Mouse (Mus musculus): ENCODE data around the gene Uba6. TPM values are rescaled to one million over a fixed set of nuclear protein-coding genes. Genes with fewer than 3 reads are reported as not detected.

The Uba6 gene
- polyA plus RNA-seq, 1 experiment from 2014 or later = 13.0 TPM

- no peaks in the 10 kb centered on the region for H3K27me3 ChIP-seq
Observed at GRCm38 (mm10) chr5:86113037-86113436, 59.6 kb downstream of the Uba6 start.

GRCm38 (mm10) chr5:86111074-86111473 is 61.5 kb downstream of the Uba6 start:
- Histone ChIP-seq H3K9me3 (no peaks in the 10 kb centered on the region), H3K4me3 (no peak overlapping the region), H3K4me1 (no peaks in the 10 kb centered on the region), H3K27ac (no peak overlapping the region), H3K36me3 (peaks cover 23% of the 10 kb centered on the region), H3K4me2 (no peak overlapping the region), H3K9ac (no peak overlapping the region), H3K27me3 (no peaks in the 10 kb centered on the region)
- ATAC-seq (ENCODE audit: insufficient number of reproducible peaks, insufficient read depth, low FRiP score, low TSS enrichment, low read depth) = no peak
- 93% methylated on average over 1 of the region's 1 CpGs for WGBS

More at GRCm38 (mm10) chr5:86113037-86113436, 59.6 kb downstream of the Uba6 start:
- H3K9ac ChIP-seq = no peak overlapping the region
- no peak overlapping the region for H3K27ac ChIP-seq
- H3K4me2 ChIP-seq = no peak overlapping the region
- ATAC-seq (ENCODE audit: insufficient number of reproducible peaks, insufficient read depth, low FRiP score, low TSS enrichment, low read depth) = no peak
- H3K4me1 ChIP-seq = no peaks in the 10 kb centered on the region
- peaks cover 23% of the 10 kb centered on the region for H3K36me3 ChIP-seq
- H3K4me3 ChIP-seq = no peak overlapping the region
- 93% methylated on average over 2 of the region's 2 CpGs for WGBS
- H3K9me3 ChIP-seq = no peaks in the 10 kb centered on the region

GRCm38 (mm10) chr5:86106610-86107009 is 66.0 kb downstream of the Uba6 start:
- Histone ChIP-seq H3K4me3 (no peak overlapping the region), H3K4me2 (no peak overlapping the region), H3K27ac (no peak overlapping the region), H3K36me3 (peaks cover 8% of the 10 kb centered on the region), H3K9ac (no peak overlapping the region), H3K27me3 (no peaks in the 10 kb centered on the region), H3K9me3 (no peaks in the 10 kb centered on the region), H3K4me1 (no peaks in the 10 kb centered on the region)
- no peak for ATAC-seq (ENCODE audit: insufficient number of reproducible peaks, insufficient read depth, low FRiP score, low TSS enrichment, low read depth)
- 76% methylated on average over 2 of the region's 2 CpGs for WGBS

- Histone ChIP-seq H3K9me3 (no peaks in the 10 kb centered on the region), H3K27ac (no peak overlapping the region), H3K36me3 (no peaks in the 10 kb centered on the region), H3K27me3 (no peaks in the 10 kb centered on the region), H3K4me3 (no peak overlapping the region), H3K4me1 (no peaks in the 10 kb centered on the region), H3K9ac (no peak overlapping the region), H3K4me2 (no peak overlapping the region)
- 97% methylated on average over 2 of the region's 2 CpGs for WGBS
- ATAC-seq (ENCODE audit: insufficient number of reproducible peaks, insufficient read depth, low FRiP score, low TSS enrichment, low read depth) = no peak
Observed at GRCm38 (mm10) chr5:86102176-86102575, 70.4 kb downstream of the Uba6 start.

- Histone ChIP-seq H3K36me3 (no peaks in the 10 kb centered on the region), H3K27me3 (no peaks in the 10 kb centered on the region), H3K4me3 (no peak overlapping the region), H3K4me1 (no peaks in the 10 kb centered on the region), H3K9me3 (no peaks in the 10 kb centered on the region), H3K27ac (no peak overlapping the region), H3K4me2 (no peak overlapping the region), H3K9ac (no peak overlapping the region)
- 77% methylated on average over 3 of the region's 3 CpGs for WGBS
- no peak for ATAC-seq (ENCODE audit: insufficient number of reproducible peaks, insufficient read depth, low FRiP score, low TSS enrichment, low read depth)
Observed at GRCm38 (mm10) chr5:86100621-86101020, 72.0 kb downstream of the Uba6 start.

- H3K9ac ChIP-seq = no peak overlapping the region
- no peak for ATAC-seq (ENCODE audit: insufficient number of reproducible peaks, insufficient read depth, low FRiP score, low TSS enrichment, low read depth)
- no peak overlapping the region for H3K27ac ChIP-seq
- H3K36me3 ChIP-seq = no peaks in the 10 kb centered on the region
- no peaks in the 10 kb centered on the region for H3K9me3 ChIP-seq
- 69% methylated on average over 3 of the region's 3 CpGs for WGBS
- no peaks in the 10 kb centered on the region for H3K27me3 ChIP-seq
- no peak overlapping the region for H3K4me2 ChIP-seq
- no peak overlapping the region for H3K4me3 ChIP-seq
- H3K4me1 ChIP-seq = no peaks in the 10 kb centered on the region
Observed at GRCm38 (mm10) chr5:86098988-86099387, 73.6 kb downstream of the Uba6 start.

GRCm38 (mm10) chr5:86094754-86095153 is 77.8 kb downstream of the Uba6 start:
- no peak overlapping the region for H3K4me2 ChIP-seq
- H3K9ac ChIP-seq = no peak overlapping the region
- no peaks in the 10 kb centered on the region for H3K4me1 ChIP-seq
- ATAC-seq (ENCODE audit: insufficient number of reproducible peaks, insufficient read depth, low FRiP score, low TSS enrichment, low read depth) = no peak
- no peaks in the 10 kb centered on the region for H3K27me3 ChIP-seq
- H3K4me3 ChIP-seq = no peak overlapping the region
- WGBS = 83% methylated on average over 9 of the region's 9 CpGs
- no peaks in the 10 kb centered on the region for H3K36me3 ChIP-seq
- no peaks in the 10 kb centered on the region for H3K9me3 ChIP-seq
- H3K27ac ChIP-seq = no peak overlapping the region

GRCm38 (mm10) chr5:86086751-86087150 is 85.9 kb downstream of the Uba6 start:
- no peak overlapping the region for H3K9ac ChIP-seq
- no peak overlapping the region for H3K4me2 ChIP-seq
- H3K27me3 ChIP-seq = no peaks in the 10 kb centered on the region
- H3K27ac ChIP-seq = no peak overlapping the region
- H3K4me3 ChIP-seq = no peak overlapping the region
- H3K4me1 ChIP-seq = no peaks in the 10 kb centered on the region
- H3K36me3 ChIP-seq = no peaks in the 10 kb centered on the region
- ATAC-seq (ENCODE audit: insufficient number of reproducible peaks, insufficient read depth, low FRiP score, low TSS enrichment, low read depth) = no peak
- H3K9me3 ChIP-seq = no peaks in the 10 kb centered on the region
- WGBS = 71% methylated on average over 6 of the region's 6 CpGs

GRCm38 (mm10) chr5:86084979-86085378 is 87.6 kb downstream of the Uba6 start:
- Histone ChIP-seq H3K4me2 (no peak overlapping the region), H3K27ac (no peak overlapping the region), H3K9ac (no peak overlapping the region), H3K36me3 (no peaks in the 10 kb centered on the region), H3K9me3 (no peaks in the 10 kb centered on the region), H3K4me1 (no peaks in the 10 kb centered on the region), H3K4me3 (no peak overlapping the region), H3K27me3 (no peaks in the 10 kb centered on the region)
- 62% methylated on average over 7 of the region's 7 CpGs for WGBS
- ATAC-seq (ENCODE audit: insufficient number of reproducible peaks, insufficient read depth, low FRiP score, low TSS enrichment, low read depth) = no peak

GRCm38 (mm10) chr5:86083987-86084386 is 88.6 kb downstream of the Uba6 start:
- H3K9me3 ChIP-seq = no peaks in the 10 kb centered on the region
- no peak overlapping the region for H3K4me2 ChIP-seq
- no peak for ATAC-seq (ENCODE audit: insufficient number of reproducible peaks, insufficient read depth, low FRiP score, low TSS enrichment, low read depth)
- H3K27ac ChIP-seq = no peak overlapping the region
- no peak overlapping the region for H3K9ac ChIP-seq
- no peaks in the 10 kb centered on the region for H3K36me3 ChIP-seq
- no peak overlapping the region for H3K4me3 ChIP-seq
- 86% methylated on average over 6 of the region's 6 CpGs for WGBS
- H3K27me3 ChIP-seq = no peaks in the 10 kb centered on the region
- H3K4me1 ChIP-seq = no peaks in the 10 kb centered on the region

- H3K27ac ChIP-seq = no peak overlapping the region
- H3K4me3 ChIP-seq = no peak overlapping the region
- no peak overlapping the region for H3K9ac ChIP-seq
- H3K27me3 ChIP-seq = no peaks in the 10 kb centered on the region
- no peaks in the 10 kb centered on the region for H3K4me1 ChIP-seq
- whole genome bisulfite sequencing = 70% methylated on average over 3 of the region's 3 CpGs
- H3K4me2 ChIP-seq = no peak overlapping the region
- H3K9me3 ChIP-seq = no peaks in the 10 kb centered on the region
- no peaks in the 10 kb centered on the region for H3K36me3 ChIP-seq
- ATAC-seq (ENCODE audit: insufficient number of reproducible peaks, insufficient read depth, low FRiP score, low TSS enrichment, low read depth) = no peak
Observed at GRCm38 (mm10) chr5:86078720-86079334, 93.8 kb downstream of the Uba6 start.

- Histone ChIP-seq H3K4me1 (no peaks in the 10 kb centered on the region), H3K9me3 (peaks cover 3% of the 10 kb centered on the region; the same call in 1 of the 2 replicates), H3K36me3 (no peaks in the 10 kb centered on the region), H3K4me3 (no peak overlapping the region), H3K4me2 (no peak overlapping the region), H3K27me3 (no peaks in the 10 kb centered on the region), H3K9ac (no peak overlapping the region), H3K27ac (no peak overlapping the region)
- WGBS = 80% methylated on average over 4 of the region's 4 CpGs
- ATAC-seq (ENCODE audit: insufficient number of reproducible peaks, insufficient read depth, low FRiP score, low TSS enrichment, low read depth) = no peak
Observed at GRCm38 (mm10) chr5:86072756-86073386, 99.7 kb downstream of the Uba6 start.
